Mouse (Mus musculus) lung, embryonic 14.5 days (tissue): ENCODE data around the gene Vps52. TPM values are rescaled to one million over a fixed set of nuclear protein-coding genes. Genes with fewer than 3 reads are reported as not detected.
A peak's percentile ranks its signal among the peaks of the same experiment; 100 is the strongest.

ENCODE experiments used
- ATAC-seq: fragments of 200-750 bp; cut with Nextera tagmentation; 2 replicates; pipeline ENCODE4 v1.8.0; 2017; ENCODE audit warnings: mild to moderate bottlenecking, moderate TSS enrichment, moderate library complexity; ENCODE audit not compliant: insufficient read depth
- DNase-seq: peaks from one replicate; pipeline ENCODE4 v3.0.0-alpha.2; 2015
- H3K27ac ChIP-seq: fragments of 300-500 bp; sonication (generic); 2 replicates; pipeline ENCODE4 v1.5.1; 2014; ENCODE audit warnings: low read depth, mild to moderate bottlenecking, moderate library complexity
- H3K27me3 ChIP-seq: fragments of 300-500 bp; sonication (generic); 2 replicates; pipeline ENCODE4 v1.6.1; 2014; ENCODE audit warnings: low read length, control low read depth; ENCODE audit not compliant: insufficient read depth
- H3K36me3 ChIP-seq: fragments of 300-500 bp; sonication (generic); 2 replicates; pipeline ENCODE4 v1.6.1; 2014; ENCODE audit warnings: control low read depth; ENCODE audit not compliant: insufficient read depth
- H3K4me1 ChIP-seq: fragments of 300-500 bp; sonication (generic); 2 replicates; pipeline ENCODE4 v1.6.1; 2014; ENCODE audit warnings: antibody characterized with exemption, control low read depth; ENCODE audit not compliant: insufficient read depth
- H3K4me2 ChIP-seq: fragments of 300-500 bp; sonication (generic); 2 replicates; pipeline ENCODE4 v1.6.1; 2014; ENCODE audit warnings: mild to moderate bottlenecking
- H3K4me3 ChIP-seq: fragments of 300-500 bp; sonication (generic); 2 replicates; pipeline ENCODE4 v1.5.1; 2014; ENCODE audit warnings: low read depth, low read length
- H3K9ac ChIP-seq: fragments of 300-500 bp; sonication (generic); 2 replicates; pipeline ENCODE4 v1.6.1; 2014
- H3K9me3 ChIP-seq: fragments of 300-500 bp; sonication (generic); 2 replicates; pipeline ENCODE4 v1.6.1; 2016; ENCODE audit warnings: low read depth, low read length, control low read depth
- CTCF ChIP-seq: IDR thresholded peaks from 2 replicates; pipeline ENCODE4 v1.5.1; 2016; ENCODE audit warnings: antibody characterized with exemption, low read depth
- WGBS: fragments of 180-500 bp; shearing (Covaris S2); extraction: QIAGEN DNeasy Blood & Tissue Kit; methylation state at CpG from one replicate; pipeline ENCODE4 v1.1.7; 2014; 5-methylcytosine and 5-hydroxymethylcytosine counted together
- polyA plus RNA-seq: library from polyadenylated mRNA; unstranded; fragments of >200 nt; fragmentation: Nextera tagmentation; extraction: Ambion mirVana; gene quantifications from 2 replicates; pipeline ENCODE4 v1.2.1, GENCODE M21; 2014

Gene Vps52
- polyA plus RNA-seq, 1 experiment from 2014 or later: 34.8 TPM

DNA sequence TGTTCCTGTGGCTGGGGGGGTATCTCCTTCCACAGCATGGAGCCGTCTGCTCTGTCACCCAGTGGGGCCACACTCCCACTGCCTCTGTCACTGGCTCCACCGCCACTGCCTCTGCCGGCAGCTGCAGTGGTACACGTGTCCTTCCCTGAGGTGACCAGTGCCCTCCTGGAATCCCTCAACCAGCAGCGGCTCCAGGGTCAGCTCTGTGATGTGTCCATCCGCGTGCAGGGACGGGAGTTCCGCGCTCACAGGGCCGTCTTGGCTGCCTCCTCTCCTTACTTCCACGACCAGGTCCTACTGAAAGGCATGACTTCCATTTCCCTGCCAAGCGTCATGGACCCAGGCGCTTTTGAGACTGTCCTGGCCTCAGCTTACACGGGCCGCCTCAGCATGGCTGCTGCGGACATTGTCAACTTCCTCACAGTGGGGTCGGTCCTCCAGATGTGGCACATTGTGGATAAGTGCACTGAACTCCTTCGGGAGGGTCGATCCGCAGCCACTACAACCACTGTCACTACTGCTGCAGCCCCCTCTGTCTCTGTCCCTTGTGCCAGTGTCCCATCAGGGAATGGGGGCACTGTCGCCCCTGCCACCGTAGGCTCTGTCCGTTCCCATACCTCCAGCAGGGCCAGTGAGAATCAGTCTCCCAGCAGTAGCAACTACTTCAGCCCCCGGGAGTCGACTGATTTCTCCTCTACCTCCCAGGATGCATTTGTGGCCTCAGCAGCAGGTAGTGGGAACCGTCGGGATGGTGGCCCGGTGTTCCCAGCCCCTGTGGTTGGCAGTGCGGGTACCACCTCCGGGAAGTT, 38.6 kb upstream of the Vps52 start:
- no peak for TF ChIP-seq CTCF
- no peaks in the 10 kb centered on the region for H3K9me3 ChIP-seq
- H3K36me3 ChIP-seq: peaks cover 46% of the 10 kb centered on the region
- ATAC-seq (no peak), DNase-seq (no peak)
- WGBS: 73% methylated on average over 31 of the region's 31 CpGs
- H3K9ac ChIP-seq: peak overlapping the region; percentile 62
- H3K4me2 ChIP-seq: peak overlapping the region; percentile 72
- no peaks in the 10 kb centered on the region for H3K27me3 ChIP-seq
- H3K4me3 ChIP-seq: peak overlapping the region; percentile 56
- H3K27ac ChIP-seq: no peak overlapping the region
- H3K4me1 ChIP-seq: peaks cover 5% of the 10 kb centered on the region; the same call in 1 of the 2 replicates

DNA sequence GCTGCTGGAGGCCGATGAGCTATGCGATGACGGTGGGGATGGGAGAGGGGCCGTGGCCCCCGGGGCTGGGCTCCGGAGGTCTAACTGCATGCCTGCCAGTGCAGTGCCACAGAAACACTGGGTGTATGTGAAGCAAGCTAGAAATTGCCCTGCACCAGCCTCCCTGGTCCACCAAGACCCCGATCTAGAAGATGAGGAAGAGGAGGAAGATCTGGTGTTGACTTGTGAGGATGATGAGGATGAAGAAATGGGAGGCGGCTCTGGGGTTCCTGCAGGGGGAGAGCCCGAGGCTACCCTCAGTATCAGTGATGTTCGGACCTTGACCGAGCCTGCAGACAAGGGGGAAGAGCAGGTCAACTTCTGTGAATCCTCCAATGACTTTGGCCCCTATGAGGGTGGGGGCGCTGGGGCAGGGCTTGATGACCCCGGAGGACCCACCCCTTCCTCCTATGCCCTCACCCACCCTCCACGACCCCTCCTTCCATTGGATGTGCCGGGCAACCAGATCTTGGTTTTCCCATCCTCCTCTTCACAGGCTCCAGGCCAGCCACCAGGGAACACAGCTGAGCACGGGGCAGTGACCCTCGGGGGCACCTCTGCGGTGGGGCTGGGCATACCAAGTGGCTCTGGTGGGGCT, 37.8 kb upstream of the Vps52 start:
- ATAC-seq (no peak), DNase-seq (no peak)
- H3K4me1 ChIP-seq: peaks cover 5% of the 10 kb centered on the region; the same call in 1 of the 2 replicates
- H3K4me2 ChIP-seq: no peak overlapping the region; the same call in 1 of the 2 replicates
- H3K4me3 ChIP-seq: 0 out of 2 replicates have a peak overlapping the region, but pooled peaks have one; percentile 56
- H3K9ac ChIP-seq: no peak overlapping the region
- no peak overlapping the region for H3K27ac ChIP-seq
- whole genome bisulfite sequencing: 83% methylated on average over 18 of the region's 18 CpGs
- peaks cover 40% of the 10 kb centered on the region for H3K36me3 ChIP-seq
- TF ChIP-seq CTCF: no peak
- no peaks in the 10 kb centered on the region for H3K9me3 ChIP-seq
- H3K27me3 ChIP-seq: no peaks in the 10 kb centered on the region

DNA sequence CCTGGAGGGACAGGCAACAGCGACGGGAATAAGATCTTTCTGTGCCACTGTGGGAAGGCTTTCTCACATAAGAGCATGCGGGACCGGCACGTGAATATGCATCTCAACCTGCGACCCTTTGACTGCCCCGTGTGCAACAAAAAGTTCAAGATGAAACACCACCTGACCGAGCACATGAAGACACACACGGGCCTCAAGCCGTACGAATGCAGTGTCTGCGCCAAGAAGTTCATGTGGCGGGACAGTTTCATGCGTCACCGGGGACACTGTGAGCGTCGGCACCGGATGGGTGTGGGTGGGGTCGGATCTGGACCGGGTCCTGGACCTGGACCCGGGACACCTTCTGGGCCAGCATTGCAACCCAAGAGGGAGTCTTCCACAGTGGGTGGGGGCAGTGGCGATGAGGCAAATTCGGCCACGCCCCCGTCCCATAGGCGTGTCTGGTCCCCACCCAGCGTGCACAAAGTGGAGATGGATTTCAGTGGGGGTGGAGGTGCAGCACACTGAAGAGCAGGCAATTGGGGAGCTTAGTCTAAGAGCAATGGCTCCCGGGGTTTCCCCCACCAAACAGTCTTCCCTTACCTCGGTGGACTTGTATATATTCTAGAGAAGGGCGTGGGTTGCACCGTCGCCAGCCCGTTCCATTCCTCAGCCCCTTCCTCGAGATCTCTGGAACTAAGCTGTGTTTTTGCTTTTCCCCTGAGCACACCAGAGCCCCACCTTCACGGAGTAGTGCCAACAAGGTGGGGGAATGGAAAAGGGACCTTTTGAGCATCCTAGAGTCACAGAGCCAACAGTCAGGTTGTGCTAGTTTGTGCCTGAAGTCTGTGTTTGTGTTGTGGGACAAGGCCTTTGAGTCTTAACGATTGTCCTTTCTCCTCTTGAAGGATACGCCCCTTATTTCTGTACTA, 37.1 kb upstream of the Vps52 start:
- no peak for TF ChIP-seq CTCF
- Histone ChIP-seq H3K36me3 (peaks cover 33% of the 10 kb centered on the region), H3K27ac (peak overlapping the region; percentile 84), H3K9ac (peak overlapping the region; percentile 71; the same call in 1 of the 2 replicates), H3K4me2 (peak overlapping the region; percentile 100), H3K9me3 (no peaks in the 10 kb centered on the region), H3K4me1 (peaks cover 5% of the 10 kb centered on the region; the same call in 1 of the 2 replicates), H3K4me3 (peak overlapping the region; percentile 68), H3K27me3 (no peaks in the 10 kb centered on the region)
- ATAC-seq: no peak
- no peak for DNase-seq
- 49% methylated on average over 37 of the region's 37 CpGs for WGBS

DNA sequence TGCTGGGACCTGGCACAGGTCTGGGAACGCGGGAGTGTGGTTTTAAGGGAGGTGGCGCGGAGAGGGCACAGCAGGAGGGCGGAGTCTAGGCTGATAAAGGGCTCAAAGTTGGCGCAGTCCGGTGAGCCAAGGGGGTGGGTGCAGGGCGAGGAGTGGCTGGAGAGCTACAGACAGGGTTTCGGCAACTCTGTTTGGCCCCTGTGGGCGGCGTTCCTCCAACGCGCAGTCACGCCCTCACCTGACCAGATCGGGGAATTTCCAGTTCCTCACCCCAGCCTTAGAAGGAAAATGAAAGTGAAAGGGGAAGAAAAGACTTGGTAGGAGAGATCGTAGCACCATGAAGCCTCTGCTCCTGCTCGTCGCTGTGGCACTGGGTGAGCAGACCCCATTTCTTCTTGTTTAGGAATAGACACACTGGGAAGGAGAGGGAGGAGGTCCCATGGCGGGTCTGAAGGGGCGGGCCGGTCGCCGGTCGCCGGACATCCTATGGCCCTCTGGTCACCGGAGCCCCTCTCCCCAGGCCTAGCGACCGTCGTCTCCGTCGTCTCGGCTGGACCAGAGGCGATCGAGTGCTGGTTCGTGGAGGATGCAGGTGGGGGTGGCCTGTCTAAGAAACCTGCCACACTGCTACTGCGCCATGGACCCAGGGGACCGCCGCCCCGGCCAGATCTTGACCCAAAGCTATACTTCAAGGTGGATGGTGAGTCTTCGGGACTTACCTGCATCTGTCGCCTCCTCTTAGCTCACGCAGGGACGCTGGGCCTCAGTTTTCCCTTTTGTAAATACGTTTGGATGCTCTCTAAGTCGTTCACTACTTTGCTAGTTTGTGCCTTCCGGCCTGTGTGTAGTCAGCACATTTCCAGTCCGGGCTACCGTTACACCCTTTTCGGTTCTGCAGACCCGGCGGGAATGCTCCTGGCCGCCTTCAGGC, 36.0 kb upstream of the Vps52 start:
- H3K4me2 ChIP-seq: peak overlapping the region; percentile 100
- peak overlapping the region; percentile 84 for H3K27ac ChIP-seq
- H3K9me3 ChIP-seq: no peaks in the 10 kb centered on the region
- peak overlapping the region; percentile 68 for H3K4me3 ChIP-seq
- peaks cover 23% of the 10 kb centered on the region; the same call in 1 of the 2 replicates for H3K36me3 ChIP-seq
- H3K27me3 ChIP-seq: no peaks in the 10 kb centered on the region
- ATAC-seq (peak; percentile 11; the same call in 1 of the 2 replicates), DNase-seq (peak; percentile 77)
- H3K9ac ChIP-seq: peak overlapping the region; percentile 71
- peaks cover 5% of the 10 kb centered on the region; the same call in 1 of the 2 replicates for H3K4me1 ChIP-seq
- peak; percentile 24; the same call in 1 of the 2 replicates for TF ChIP-seq CTCF
- WGBS: under 1% methylated on average over 52 of the region's 52 CpGs

DNA sequence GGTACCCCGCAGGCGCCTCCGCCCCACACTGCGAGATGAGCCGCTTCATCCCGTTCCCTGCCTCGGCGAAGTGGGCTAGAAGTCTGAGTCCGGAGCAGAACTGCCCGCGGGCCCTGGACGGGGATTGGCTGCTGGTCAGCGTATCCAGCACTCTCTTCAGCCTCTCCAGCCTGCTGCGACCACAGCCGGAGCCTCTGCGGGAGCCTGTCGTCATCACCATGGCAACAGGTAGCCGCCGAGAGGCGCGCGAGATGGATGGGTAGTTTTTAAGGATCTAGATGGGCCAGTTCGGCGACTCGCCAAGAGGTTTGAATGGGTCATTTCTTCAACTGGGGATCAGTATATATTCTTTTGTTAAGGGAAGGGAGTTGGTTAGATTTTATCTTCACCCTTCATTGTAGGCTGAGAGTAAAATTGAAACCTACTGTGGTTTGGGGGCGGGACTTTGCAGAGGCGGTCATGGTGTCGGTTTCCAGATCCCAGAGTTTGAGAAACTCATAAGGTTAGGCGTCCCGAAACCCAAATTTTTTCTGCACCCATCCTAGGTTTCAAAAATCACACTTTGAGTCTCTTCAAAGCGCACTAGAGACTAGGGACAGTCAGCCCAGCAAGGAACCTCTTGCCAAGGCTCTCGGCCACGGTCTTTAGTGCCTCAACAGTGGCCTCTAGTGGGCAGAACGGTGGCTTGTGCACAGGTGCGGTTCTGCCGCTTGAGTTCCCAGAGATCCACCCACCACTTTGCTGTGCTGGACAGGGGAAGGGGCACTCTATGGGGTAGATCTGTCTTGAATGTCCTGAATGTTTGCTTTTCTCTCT, 35.1 kb upstream of the Vps52 start:
- peak; percentile 87 for TF ChIP-seq CTCF
- Histone ChIP-seq H3K9me3 (no peaks in the 10 kb centered on the region), H3K4me1 (peaks cover 5% of the 10 kb centered on the region; the same call in 1 of the 2 replicates), H3K9ac (peak overlapping the region; percentile 71), H3K4me3 (peak overlapping the region; percentile 68), H3K36me3 (peaks cover 16% of the 10 kb centered on the region; the same call in 1 of the 2 replicates), H3K27me3 (no peaks in the 10 kb centered on the region), H3K4me2 (peak overlapping the region; percentile 100), H3K27ac (peak overlapping the region; percentile 84)
- ATAC-seq (peak; percentile 71), DNase-seq (peak; percentile 95)
- WGBS: 1% methylated on average over 36 of the region's 36 CpGs
